Mouse (Mus musculus) stomach, adult 2 months (tissue): Measurements from ENCODE around the gene Otc. TPM values are rescaled to one million over a fixed set of nuclear protein-coding genes. Genes with fewer than 3 reads are reported as not detected.

Experiments used
- polyA plus RNA-seq: library from polyadenylated mRNA; depleted of rRNA; stranded (reverse); fragments of >200 nt; gene quantifications from 2 replicates; pipeline ENCODE4 v1.2.3, GENCODE M21; 2012; rRNA removed

Otc gene
- not detected in 2 replicates for polyA plus RNA-seq

GRCm38 (mm10) chrX:10251852-10252504, at the start of gene Otc:
Gene Otc, plus strand, starts transcription at chrX:10252305.

GRCm38 (mm10) chrX:10216410-10216949, 35.6 kb upstream of the Otc start, which contains the start of gene Rpgr:
Gene Rpgr, minus strand, starts transcription at chrX:10216920.

Other genes starting within 250 kb of the Otc start
- gene Srpx, start 134.6 kb upstream of the Otc start, polyA plus RNA-seq, result 30.5 and 31.0 TPM in 2 replicates
- gene Rpgr, start 35.4 kb upstream of the Otc start, polyA plus RNA-seq, result 0.04 and 0.09 TPM in 2 replicates
- gene Tspan7, start 232.9 kb downstream of the Otc start, polyA plus RNA-seq, result 19.7 and 20.9 TPM in 2 replicates